In the genomic region with DNA sequence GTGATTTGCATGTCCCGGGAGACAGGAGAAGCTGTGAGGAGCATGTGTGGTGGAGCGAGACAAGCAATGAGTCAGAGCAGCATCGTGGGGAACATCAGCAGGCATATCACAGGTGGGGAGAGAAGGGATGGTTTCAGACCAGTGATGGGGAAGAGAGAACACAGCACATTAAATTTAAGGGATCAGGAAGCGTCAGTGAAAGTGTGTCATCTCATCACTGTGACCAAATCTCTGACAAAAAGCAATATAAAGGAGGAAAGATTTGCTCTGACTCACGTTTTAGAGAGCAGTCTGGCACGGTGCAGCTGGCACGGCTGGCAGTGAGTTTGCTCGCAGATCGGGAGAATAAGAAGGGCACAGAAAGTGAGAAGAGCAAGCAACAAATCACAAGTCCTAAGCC, we compare ENCODE assay signal across 26 mouse cellular contexts.
DNase-seq lines count a peak whose midpoint lies in the region; ATAC-seq and TF ChIP-seq lines count a peak whose summit lies in the region.
"Had no signal": no experiment of that assay in that cellular context is flagged by ENCODE, and none has a peak within 500 bp of the region (broad histone marks: within the 10 kb centered on the region; RNA-seq: fewer than 3 reads in every experiment).

No protein-coding gene starts in this region.

- peaks cover 0 to 13% of the 10 kb centered on the region in 2 experiments; a peak in 2 of 4 replicates for H3K4me1 ChIP-seq in CH12.LX (ENCODE audit: control insufficient read depth in 1 of 2, insufficient read depth in 2 of 2)
- peaks cover 3% of the 10 kb centered on the region; the same call in 1 of the 2 replicates for H3K4me1 ChIP-seq in cortical plate, adult 2 months (ENCODE audit: control insufficient read depth, insufficient read depth, low read length)
- no peaks in the 10 kb centered on the region for H3K4me1 ChIP-seq in intestine, postnatal 0 days (replicated peaks; ENCODE audit: control insufficient read depth, insufficient read depth, low read length)
- H3K4me1 ChIP-seq: kidney, embryonic 15.5 days; limb, embryonic 10.5 days; stomach, embryonic 15.5 days had no signal

- no peak for ATAC-seq in intestine, postnatal 0 days
- ATAC-seq: CD4-positive, CD25-positive, alpha-beta regulatory T cell, adult 4 months; forebrain, postnatal 0 days; intestine, embryonic 16.5 days; midbrain, embryonic 16.5 days had no signal

- intact Hi-C loops in left cerebral cortex, adult 2 months (cut with DNase I), result loop anchor here (1.0 to 5.0 kb wide), 3 partner anchors 14 to 148 kb away; no protein-coding TSS in a partner anchor
- intact Hi-C loops in left cerebral cortex, postnatal 10 days (cut with DNase I), result no loop called here

- no peaks in the 10 kb centered on the region for H3K36me3 ChIP-seq in CH12.LX (replicated peaks in 1 of 2; ENCODE audit: control insufficient read depth in 1 of 2, insufficient read depth in 1 of 2, low read length in 1 of 2)
- H3K36me3 ChIP-seq in intestine, postnatal 0 days (ENCODE audit: control insufficient read depth, insufficient read depth), result no peaks in the 10 kb centered on the region
- H3K36me3 ChIP-seq: forebrain, embryonic 10.5 days; G1E; kidney, embryonic 15.5 days; limb, embryonic 10.5 days; stomach, embryonic 15.5 days had no signal

- no peak for TF ChIP-seq RAD21 in CH12.LX (IDR thresholded peaks at IDR 0.05; ENCODE audit: low read depth, low read length)

- peak; percentile 35 to 52 for DNase-seq in left cerebral cortex, adult 2 months (ENCODE audit: extremely low spot score in 1 of 2, low spot score in 2 of 2)
- no peak for DNase-seq in left cerebral cortex, postnatal 10 days (ENCODE audit: extremely low spot score in 1 of 2, low spot score in 2 of 2)
- DNase-seq in CH12.LX (ENCODE audit: extremely low read depth), result peak; percentile 23
- peak; percentile 46 to 75 for DNase-seq in right cerebral cortex, postnatal 36 days (ENCODE audit: low spot score in 2 of 2)
- no peak for DNase-seq in adrenal gland, postnatal 10 days
- DNase-seq: adrenal gland, postnatal 25 days; cerebellum, adult 11-12 months; forebrain, postnatal 0 days; gastrocnemius, postnatal 14 days; heart, adult 2 months; heart, postnatal 36 days; kidney, postnatal 4 days; lung, adult 18-20 months; lung, postnatal 36 days; retina, postnatal 1 day had no signal

- WGBS in intestine, postnatal 0 days, result 83% methylated on average over 9 of the region's 9 CpGs

- no peaks in the 10 kb centered on the region for H3K27me3 ChIP-seq in CH12.LX (replicated peaks)
- H3K27me3 ChIP-seq in intestine, postnatal 0 days (replicated peaks; ENCODE audit: control insufficient read depth, insufficient read depth, low read length), result no peaks in the 10 kb centered on the region
- H3K27me3 ChIP-seq: kidney, embryonic 15.5 days; stomach, embryonic 15.5 days had no signal

- H3K27ac ChIP-seq in left cerebral cortex, adult 2 months, result peak overlapping the region; percentile 69
- no peak overlapping the region for H3K27ac ChIP-seq in CH12.LX (ENCODE audit: insufficient read depth, low read depth)
- H3K27ac ChIP-seq in cortical plate, adult 2 months (ENCODE audit: insufficient read depth, low read length), result no peak overlapping the region
- H3K27ac ChIP-seq in intestine, postnatal 0 days (ENCODE audit: low read depth, low read length), result no peak overlapping the region
- H3K27ac ChIP-seq: forebrain, embryonic 10.5 days; heart, adult 2 months; hindbrain, embryonic 14.5 days; kidney, embryonic 15.5 days; limb, embryonic 10.5 days; stomach, embryonic 15.5 days had no signal

- H3K9me3 ChIP-seq in CH12.LX (replicated peaks; ENCODE audit: low read length), result no peaks in the 10 kb centered on the region
- no peaks in the 10 kb centered on the region for H3K9me3 ChIP-seq in intestine, postnatal 0 days (ENCODE audit: control insufficient read depth)
- H3K9me3 ChIP-seq: forebrain, embryonic 10.5 days; G1E; kidney, embryonic 15.5 days; limb, embryonic 10.5 days; stomach, embryonic 15.5 days had no signal

- in situ Hi-C loops in CH12.LX (cut with MboI; ENCODE audit: low pct_ligation_motif_present, low pct_unique_long_range_greater_than_20kb, low sequenced_read_pairs), result loop anchor here (25.0 kb wide), 1 partner anchor 358 kb away; no protein-coding TSS in a partner anchor

- H3K79me2 ChIP-seq in CH12.LX (replicated peaks; ENCODE audit: control insufficient read depth, extremely low read depth, insufficient read depth, poor library complexity, severe bottlenecking), result no peaks in the 10 kb centered on the region

- dilution Hi-C loops in CH12.LX (cut with MboI; ENCODE audit: extremely low pct_ligation_motif_present, extremely low pct_unique_long_range_greater_than_20kb, low sequenced_read_pairs), result no loop called here

- H3K4me3 ChIP-seq in left cerebral cortex, adult 2 months, result no peak overlapping the region
- H3K4me3 ChIP-seq in CH12.LX (replicated peaks in 1 of 3; ENCODE audit: low read depth in 2 of 3, low read length in 2 of 3, poor library complexity in 1 of 3), result no peak overlapping the region
- no peak overlapping the region for H3K4me3 ChIP-seq in cortical plate, adult 2 months (ENCODE audit: insufficient read depth, low read length)
- H3K4me3 ChIP-seq in intestine, postnatal 0 days (ENCODE audit: low read depth, low read length), result no peak overlapping the region
- H3K4me3 ChIP-seq: forebrain, embryonic 10.5 days; heart, adult 2 months; kidney, embryonic 15.5 days; limb, embryonic 10.5 days; stomach, embryonic 15.5 days had no signal

- TF ChIP-seq POLR2A in CH12.LX (IDR thresholded peaks at IDR 0.05; ENCODE audit: low read depth, low read length), result no peak
- peak; percentile 44; the same call in 1 of the 2 replicates for TF ChIP-seq POLR2A in cortical plate, adult 2 months (IDR thresholded peaks at IDR 0.05; ENCODE audit: extremely low read depth, insufficient read depth, low read length)

- no peak overlapping the region for H3K4me2 ChIP-seq in CH12.LX (ENCODE audit: insufficient read depth, low read depth, poor library complexity, severe bottlenecking)
- no peak overlapping the region for H3K4me2 ChIP-seq in intestine, postnatal 0 days (replicated peaks; ENCODE audit: low read depth)
- H3K4me2 ChIP-seq: hindbrain, embryonic 14.5 days; kidney, embryonic 15.5 days; stomach, embryonic 15.5 days had no signal

- TF ChIP-seq EP300 in CH12.LX (IDR thresholded peaks at IDR 0.05; ENCODE audit: low read length), result peak; percentile 26; the same call in 1 of the 2 replicates

- H3K9ac ChIP-seq in CH12.LX (ENCODE audit: insufficient read depth, low read depth), result no peak overlapping the region
- H3K9ac ChIP-seq in intestine, postnatal 0 days (ENCODE audit: low read depth, low read length), result no peak overlapping the region
- H3K9ac ChIP-seq: forebrain, postnatal 0 days; hindbrain, embryonic 14.5 days; kidney, embryonic 15.5 days; stomach, embryonic 15.5 days had no signal

- no peak for TF ChIP-seq CTCF in left cerebral cortex, adult 2 months (IDR thresholded peaks at IDR 0.05)
- no peak for TF ChIP-seq CTCF in CH12.LX (conservative IDR thresholded peaks at IDR 0.05 in 1 of 2, IDR thresholded peaks at IDR 0.05 in 1 of 2; ENCODE audit: low read depth in 2 of 2, low read length in 2 of 2)
- TF ChIP-seq CTCF in cortical plate, adult 2 months (IDR thresholded peaks at IDR 0.05; ENCODE audit: extremely low read depth, insufficient read depth, low read length), result no peak
- TF ChIP-seq CTCF in intestine, postnatal 0 days (IDR thresholded peaks at IDR 0.05; ENCODE audit: low read depth), result no peak

TF ChIP-seq in CH12.LX, 34 proteins besides CTCF, POLR2A, EP300 and RAD21:
- no peak for TF ChIP-seq ZNF384 (IDR thresholded peaks at IDR 0.05; ENCODE audit: low read depth, low read length)
- TF ChIP-seq NELFE (IDR thresholded peaks at IDR 0.05; ENCODE audit: low read depth, low read length), result no peak
- TF ChIP-seq ETS1 (conservative IDR thresholded peaks at IDR 0.05; ENCODE audit: low read depth, low read length), result no peak
- TF ChIP-seq MXI1 (IDR thresholded peaks at IDR 0.05; ENCODE audit: low read depth, low read length), result no peak
- TF ChIP-seq CHD2 (IDR thresholded peaks at IDR 0.05; ENCODE audit: low read length), result no peak
- no peak for TF ChIP-seq ZMIZ1 (IDR thresholded peaks at IDR 0.05; ENCODE audit: low read depth, low read length)
- TF ChIP-seq HCFC1 (IDR thresholded peaks at IDR 0.05; ENCODE audit: low read depth, low read length), result no peak
- no peak for TF ChIP-seq UBTF (IDR thresholded peaks at IDR 0.05; ENCODE audit: low read depth, low read length)
- TF ChIP-seq IRF4 (IDR thresholded peaks at IDR 0.05; ENCODE audit: low read depth, low read length), result no peak
- no peak for TF ChIP-seq USF1 (IDR thresholded peaks at IDR 0.05; ENCODE audit: low read depth, low read length)
- no peak for TF ChIP-seq E2F4 (IDR thresholded peaks at IDR 0.05; ENCODE audit: insufficient replicate concordance, low read depth, low read length)
- no peak for TF ChIP-seq ELF1 (IDR thresholded peaks at IDR 0.05; ENCODE audit: low read depth, low read length)
- TF ChIP-seq SMC3 (IDR thresholded peaks at IDR 0.05; ENCODE audit: low read depth, low read length), result no peak
- no peak for TF ChIP-seq GABPA (IDR thresholded peaks at IDR 0.05; ENCODE audit: insufficient replicate concordance, low read depth, low read length)
- TF ChIP-seq ZKSCAN1 (IDR thresholded peaks at IDR 0.05; ENCODE audit: borderline replicate concordance, low read depth, low read length), result no peak
- no peak for TF ChIP-seq TCF12 (IDR thresholded peaks at IDR 0.05; ENCODE audit: low read depth, low read length)
- TF ChIP-seq POLR2AphosphoS2 (IDR thresholded peaks at IDR 0.05; ENCODE audit: low read depth, low read length), result no peak

Comparison
In these comparisons a context has a peak if more than half of its experiments do, and no peak if none do; other contexts are left out.
1. DNase-seq: peak in left cerebral cortex, adult 2 months (2 of 2), CH12.LX (single experiment) and right cerebral cortex, postnatal 36 days (2 of 2); none in left cerebral cortex, postnatal 10 days (0 of 2) and adrenal gland, postnatal 10 days (single experiment).